Mouse (Mus musculus): Measurements from ENCODE around the gene Usp8. TPM values are rescaled to one million over a fixed set of nuclear protein-coding genes. Genes with fewer than 3 reads are reported as not detected.

Gene Usp8
- 1.3 and 9.7 TPM in 2 replicates for polyA plus RNA-seq (2012; ENCODE audit: insufficient read depth, low replicate concordance)

DNA sequence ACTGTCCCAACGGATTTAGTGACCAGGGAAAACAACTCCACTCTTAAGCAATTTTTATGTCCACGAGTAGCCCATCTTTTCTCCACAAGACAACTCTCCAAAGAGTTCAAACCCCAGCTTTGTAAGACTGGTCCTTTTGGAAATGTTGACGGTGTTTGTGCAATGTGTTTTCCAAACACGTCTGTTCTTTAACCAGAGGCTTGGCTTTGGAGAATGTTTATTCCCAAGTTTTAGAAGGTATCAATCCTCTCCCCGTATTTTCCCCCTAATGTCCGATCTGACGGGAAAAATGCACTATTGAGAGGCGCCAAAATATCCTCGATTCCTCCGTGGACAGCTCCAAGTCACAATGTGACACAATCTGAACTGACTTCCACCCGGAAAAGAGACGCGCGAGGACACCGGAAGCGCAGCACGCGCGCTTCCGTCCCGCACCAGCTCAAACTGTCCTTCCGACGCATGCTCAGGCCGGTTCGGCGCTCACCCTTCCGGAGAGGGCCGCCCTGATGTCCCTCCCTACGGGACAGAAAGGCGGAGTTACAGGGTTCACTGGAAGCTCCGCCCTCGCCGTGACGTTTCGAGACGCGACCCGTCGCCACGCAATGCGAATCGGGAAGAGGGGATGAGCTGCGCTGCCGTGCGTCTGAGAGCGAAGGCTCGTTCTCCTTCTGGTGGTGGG, at the start of gene Usp8:
Usp8 (plus strand) TSS at position 570 of the 679 bp plus-strand sequence.
- H3K27me3 ChIP-seq (replicated peaks), result no peaks in the 10 kb centered on the region
- H3K9me3 ChIP-seq, result peaks cover 16% of the 10 kb centered on the region
- H3K4me3 ChIP-seq (replicated peaks), result peak within 1 kb of the TSS; percentile 99
- H3K36me3 ChIP-seq (replicated peaks; ENCODE audit: low read length), result peaks cover 10% of the 10 kb centered on the region
- H3K4me1 ChIP-seq, result peaks cover 26% of the 10 kb centered on the region
- TF ChIP-seq GATA1 (IDR thresholded peaks at IDR 0.05; ENCODE audit: borderline replicate concordance, low read length) (no peak), FLI1 (IDR thresholded peaks at IDR 0.05; ENCODE audit: low read length) (peak; percentile 81)

GRCm38 (mm10) chr2:126663481-126663880, 43.6 kb upstream of the Usp8 start:
- no peak overlapping the region for H3K4me3 ChIP-seq (replicated peaks)
- H3K4me1 ChIP-seq, result peaks cover 17% of the 10 kb centered on the region
- no peak for TF ChIP-seq FLI1 (IDR thresholded peaks at IDR 0.05; ENCODE audit: low read length)
- TF ChIP-seq GATA1 (IDR thresholded peaks at IDR 0.05; ENCODE audit: borderline replicate concordance, low read length), result no peak
- peaks cover 32% of the 10 kb centered on the region for H3K36me3 ChIP-seq (replicated peaks; ENCODE audit: low read length)
- H3K27me3 ChIP-seq (replicated peaks), result no peaks in the 10 kb centered on the region
- H3K9me3 ChIP-seq, result no peaks in the 10 kb centered on the region

GRCm38 (mm10) chr2:126665984-126666383, 41.1 kb upstream of the Usp8 start:
- no peak for TF ChIP-seq GATA1 (IDR thresholded peaks at IDR 0.05; ENCODE audit: borderline replicate concordance, low read length)
- TF ChIP-seq FLI1 (IDR thresholded peaks at IDR 0.05; ENCODE audit: low read length), result no peak
- Histone ChIP-seq H3K4me1 (peaks cover 42% of the 10 kb centered on the region), H3K27me3 (replicated peaks) (no peaks in the 10 kb centered on the region), H3K4me3 (replicated peaks) (no peak overlapping the region), H3K9me3 (no peaks in the 10 kb centered on the region), H3K36me3 (replicated peaks; ENCODE audit: low read length) (peaks cover 39% of the 10 kb centered on the region)

GRCm38 (mm10) chr2:126668621-126669252, 38.4 kb upstream of the Usp8 start:
- Histone ChIP-seq H3K4me3 (replicated peaks) (peak overlapping the region; percentile 26), H3K36me3 (replicated peaks; ENCODE audit: low read length) (peaks cover 45% of the 10 kb centered on the region), H3K27me3 (replicated peaks) (no peaks in the 10 kb centered on the region), H3K9me3 (no peaks in the 10 kb centered on the region), H3K4me1 (peaks cover 66% of the 10 kb centered on the region)
- TF ChIP-seq FLI1 (IDR thresholded peaks at IDR 0.05; ENCODE audit: low read length) (no peak), GATA1 (IDR thresholded peaks at IDR 0.05; ENCODE audit: borderline replicate concordance, low read length) (no peak)

DNA sequence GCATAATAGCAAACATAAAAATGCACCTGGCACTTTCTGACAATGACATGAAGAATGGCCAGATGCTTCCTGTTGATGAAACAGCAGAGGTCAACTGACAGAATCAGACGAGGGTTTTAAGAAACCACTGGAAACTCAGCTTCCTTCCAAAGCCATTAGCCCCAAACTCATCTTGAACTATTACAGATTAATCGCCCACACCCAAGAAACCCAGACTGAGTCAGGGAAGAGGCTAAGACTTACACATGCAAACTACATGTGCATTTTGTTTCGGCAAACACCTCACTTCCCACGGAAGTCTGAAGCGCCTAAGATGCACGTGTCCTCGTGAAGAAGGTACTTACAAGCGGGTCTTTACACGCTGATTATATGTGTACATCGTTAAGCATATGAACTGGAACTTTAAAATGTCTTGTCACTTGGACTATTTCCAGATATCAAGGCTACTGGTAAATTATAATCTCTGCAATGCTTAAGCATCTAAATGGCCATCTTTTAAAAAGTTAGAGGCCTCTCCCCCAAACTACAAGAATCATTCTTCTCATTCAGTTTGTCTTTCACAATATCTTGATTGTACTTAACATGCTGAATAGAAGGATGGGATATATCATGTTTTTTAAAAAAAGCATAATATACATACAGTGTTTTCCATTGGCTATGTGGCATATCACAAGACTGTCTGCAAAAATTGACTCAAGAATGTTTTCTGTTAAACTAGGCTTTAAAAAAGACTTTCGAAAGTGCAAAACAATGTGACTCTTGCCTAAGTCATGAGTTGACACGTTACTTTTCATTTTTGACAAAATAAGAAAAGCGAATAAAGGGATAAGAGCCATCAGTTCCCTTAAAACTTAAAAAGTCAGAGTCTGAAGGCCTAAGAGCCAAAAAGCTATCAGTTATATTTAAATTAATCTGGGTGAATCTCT, 33.5 kb upstream of the Usp8 start:
- no peak for TF ChIP-seq GATA1 (IDR thresholded peaks at IDR 0.05; ENCODE audit: borderline replicate concordance, low read length)
- TF ChIP-seq FLI1 (IDR thresholded peaks at IDR 0.05; ENCODE audit: low read length), result no peak
- Histone ChIP-seq H3K4me1 (peaks cover 63% of the 10 kb centered on the region), H3K9me3 (no peaks in the 10 kb centered on the region), H3K36me3 (replicated peaks; ENCODE audit: low read length) (peaks cover 24% of the 10 kb centered on the region), H3K4me3 (replicated peaks) (peak overlapping the region; percentile 96), H3K27me3 (replicated peaks) (no peaks in the 10 kb centered on the region)

GRCm38 (mm10) chr2:126674441-126675168, 32.5 kb upstream of the Usp8 start:
- Histone ChIP-seq H3K27me3 (replicated peaks) (no peaks in the 10 kb centered on the region), H3K9me3 (no peaks in the 10 kb centered on the region), H3K36me3 (replicated peaks; ENCODE audit: low read length) (peaks cover 21% of the 10 kb centered on the region), H3K4me3 (replicated peaks) (peak overlapping the region; percentile 96), H3K4me1 (peaks cover 57% of the 10 kb centered on the region)
- TF ChIP-seq GATA1 (IDR thresholded peaks at IDR 0.05; ENCODE audit: borderline replicate concordance, low read length) (no peak), FLI1 (IDR thresholded peaks at IDR 0.05; ENCODE audit: low read length) (no peak)

- Histone ChIP-seq H3K4me3 (replicated peaks) (peak overlapping the region; percentile 96), H3K27me3 (replicated peaks) (no peaks in the 10 kb centered on the region)
- TF ChIP-seq GATA1 (IDR thresholded peaks at IDR 0.05; ENCODE audit: borderline replicate concordance, low read length), result no peak
- peak; percentile 51; the same call in 1 of the 2 replicates for TF ChIP-seq FLI1 (IDR thresholded peaks at IDR 0.05; ENCODE audit: low read length)
Observed at GRCm38 (mm10) chr2:126675169-126676121, 31.7 kb upstream of the Usp8 start.

DNA sequence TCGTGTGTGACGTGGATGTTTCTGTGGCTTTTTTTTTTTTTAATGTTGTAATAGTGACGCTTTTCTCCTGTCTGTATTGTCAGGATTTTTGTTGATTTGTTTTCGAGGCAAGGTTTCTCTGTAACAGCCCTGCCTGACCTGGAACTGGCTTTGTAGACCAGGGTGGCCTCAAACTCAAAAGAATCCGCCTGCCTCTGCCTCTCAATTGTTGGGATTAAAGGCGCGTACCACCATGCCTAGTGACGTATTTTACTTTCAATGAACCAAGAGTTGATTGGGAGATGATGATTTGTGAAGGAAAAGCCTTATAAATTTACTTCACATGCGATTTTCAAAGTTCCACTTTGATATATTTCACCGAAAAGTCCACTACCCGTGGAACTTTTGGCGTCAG, 31.0 kb upstream of the Usp8 start, which contains the start of gene Gabpb1:
Gabpb1 (minus strand) TSS at position 216 of the 394 bp plus-strand sequence.
- H3K9me3 ChIP-seq, result no peaks in the 10 kb centered on the region
- TF ChIP-seq GATA1 (IDR thresholded peaks at IDR 0.05; ENCODE audit: borderline replicate concordance, low read length), result no peak
- TF ChIP-seq FLI1 (IDR thresholded peaks at IDR 0.05; ENCODE audit: low read length), result no peak
- H3K36me3 ChIP-seq (replicated peaks; ENCODE audit: low read length), result peaks cover 20% of the 10 kb centered on the region
- H3K4me1 ChIP-seq, result peaks cover 42% of the 10 kb centered on the region
- peak within 1 kb of the TSS; percentile 96 for H3K4me3 ChIP-seq (replicated peaks)
- no peaks in the 10 kb centered on the region for H3K27me3 ChIP-seq (replicated peaks)

More at GRCm38 (mm10) chr2:126675169-126676121, 31.7 kb upstream of the Usp8 start:
- Histone ChIP-seq H3K36me3 (replicated peaks; ENCODE audit: low read length) (peaks cover 18% of the 10 kb centered on the region), H3K4me1 (peaks cover 49% of the 10 kb centered on the region), H3K9me3 (no peaks in the 10 kb centered on the region)
